8 mouse cellular contexts compared by ENCODE assay signal in the genomic region with DNA sequence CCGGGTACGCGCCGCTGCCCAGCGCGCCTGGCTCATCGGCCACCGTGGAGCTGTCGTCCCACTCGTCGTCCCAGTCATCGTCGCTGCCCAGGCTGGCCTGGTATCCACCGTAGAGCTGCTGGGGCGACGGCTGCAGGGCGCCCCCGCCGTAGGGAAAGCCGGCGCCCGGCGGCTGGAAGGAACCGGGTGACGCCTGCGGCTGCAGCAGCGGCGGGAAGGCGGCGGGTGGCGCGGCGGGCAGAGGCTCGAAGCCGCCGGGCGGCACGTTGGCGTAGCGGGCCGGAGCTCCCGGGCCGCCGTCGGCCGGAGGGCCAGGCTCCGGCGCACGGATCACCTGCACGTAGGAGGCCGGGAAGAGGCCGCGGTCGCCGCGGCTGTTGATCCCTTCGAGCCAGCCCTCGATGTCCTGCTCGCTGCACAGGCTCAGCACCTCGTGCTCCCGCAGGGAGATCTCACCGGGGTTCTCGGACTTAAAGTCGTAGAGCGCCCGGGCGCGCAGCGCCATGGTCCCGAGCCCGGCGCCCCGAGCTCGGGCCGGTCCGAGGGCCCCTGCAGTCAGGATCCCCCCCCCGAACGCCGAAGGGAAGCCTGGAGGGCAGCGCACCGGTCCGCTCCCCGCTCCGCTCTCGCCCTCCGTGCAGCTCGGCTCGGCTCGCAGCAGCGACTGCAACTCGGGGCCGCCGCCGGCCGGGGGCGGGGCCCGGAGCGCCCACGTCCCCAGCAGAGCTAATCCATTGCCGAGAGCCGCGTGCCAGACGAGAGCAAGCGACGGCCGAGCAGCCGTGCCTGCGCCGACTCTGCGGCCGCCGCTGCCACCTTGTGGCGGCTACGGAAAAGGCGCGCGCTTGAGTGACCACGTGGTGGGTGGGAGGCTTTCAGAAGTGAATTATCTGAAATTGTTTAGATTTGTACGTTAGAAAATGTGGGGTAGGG. TPM values are rescaled to one million over a fixed set of nuclear protein-coding genes. Genes with fewer than 3 reads are reported as not detected.
DNase-seq lines count a peak whose midpoint lies in the region; ATAC-seq and TF ChIP-seq lines count a peak whose summit lies in the region.

Snx18 (minus strand) TSS at position 674 of the 933 bp plus-strand sequence.

- peaks cover 48% of the 10 kb centered on the region for H3K79me3 ChIP-seq in C2C12 (ENCODE audit: low read depth)

- peaks cover 52% of the 10 kb centered on the region for H3K79me2 ChIP-seq in C2C12 (ENCODE audit: control insufficient read depth, insufficient read depth)

- peak; percentile 79 for ATAC-seq in erythroblast, adult 5-6 weeks (replicated peaks; ENCODE audit: low FRiP score, poor library complexity, severe bottlenecking)
- ATAC-seq in kidney, embryonic 15.5 days (replicated peaks; ENCODE audit: low FRiP score), result peak; percentile 90
- peak; percentile 83 for ATAC-seq in limb, embryonic 15.5 days (ENCODE audit: insufficient number of reproducible peaks, low FRiP score, low TSS enrichment, low read depth)
- ATAC-seq in midbrain, postnatal 0 days (ENCODE audit: low FRiP score), result peak; percentile 94

- peak within 1 kb of the TSS; percentile 97 for H3K27ac ChIP-seq in heart, embryonic 10.5 days
- H3K27ac ChIP-seq in kidney, embryonic 15.5 days, result peak within 1 kb of the TSS; percentile 93
- peak within 1 kb of the TSS; percentile 95 for H3K27ac ChIP-seq in limb, embryonic 15.5 days
- H3K27ac ChIP-seq in midbrain, postnatal 0 days (ENCODE audit: low read depth, low read length), result peak within 1 kb of the TSS; percentile 87

- WGBS in heart, embryonic 10.5 days, result under 1% methylated on average over 116 of the region's 119 CpGs
- WGBS in kidney, embryonic 15.5 days, result under 1% methylated on average over 107 of the region's 119 CpGs
- WGBS in limb, embryonic 15.5 days, result under 1% methylated on average over 117 of the region's 119 CpGs
- WGBS in midbrain, postnatal 0 days, result under 1% methylated on average over 98 of the region's 119 CpGs

- H3K27me3 ChIP-seq in C2C12 (ENCODE audit: control insufficient read depth, insufficient read depth, insufficient read length), result no peaks in the 10 kb centered on the region
- H3K27me3 ChIP-seq in heart, embryonic 10.5 days (ENCODE audit: insufficient read depth, poor library complexity, severe bottlenecking), result no peaks in the 10 kb centered on the region
- no peaks in the 10 kb centered on the region for H3K27me3 ChIP-seq in kidney, embryonic 15.5 days
- H3K27me3 ChIP-seq in limb, embryonic 15.5 days, result no peaks in the 10 kb centered on the region
- no peaks in the 10 kb centered on the region for H3K27me3 ChIP-seq in midbrain, postnatal 0 days (ENCODE audit: insufficient read depth, low read length)

- peaks cover under 1% of the 10 kb centered on the region for H3K36me3 ChIP-seq in C2C12 (ENCODE audit: control insufficient read depth, insufficient read depth)
- H3K36me3 ChIP-seq in heart, embryonic 10.5 days, result peaks cover 6% of the 10 kb centered on the region; the same call in 1 of the 2 replicates
- H3K36me3 ChIP-seq in kidney, embryonic 15.5 days, result no peaks in the 10 kb centered on the region
- no peaks in the 10 kb centered on the region for H3K36me3 ChIP-seq in limb, embryonic 15.5 days
- no peaks in the 10 kb centered on the region for H3K36me3 ChIP-seq in midbrain, postnatal 0 days (ENCODE audit: insufficient read depth, low read length)

- peak within 1 kb of the TSS; percentile 85 for H3K9ac ChIP-seq in kidney, embryonic 15.5 days
- peak within 1 kb of the TSS; percentile 97 for H3K9ac ChIP-seq in limb, embryonic 15.5 days
- peak within 1 kb of the TSS; percentile 85 for H3K9ac ChIP-seq in midbrain, postnatal 0 days (replicated peaks; ENCODE audit: low read length, poor library complexity, severe bottlenecking)

- peak within 1 kb of the TSS; percentile 80 for H3ac ChIP-seq in C2C12 (ENCODE audit: control insufficient read depth, insufficient read length, low read depth)

- TF ChIP-seq POLR2A in brain, embryonic 14.5 days (IDR thresholded peaks at IDR 0.05; ENCODE audit: borderline replicate concordance, extremely low read depth, insufficient read depth, insufficient read length, poor library complexity, severe bottlenecking), result peak; percentile 94

- peaks cover 57% of the 10 kb centered on the region for H3K4me1 ChIP-seq in heart, embryonic 10.5 days
- H3K4me1 ChIP-seq in kidney, embryonic 15.5 days, result peaks cover 53% of the 10 kb centered on the region
- peaks cover 39% of the 10 kb centered on the region for H3K4me1 ChIP-seq in limb, embryonic 15.5 days
- peaks cover 22% of the 10 kb centered on the region for H3K4me1 ChIP-seq in midbrain, postnatal 0 days (ENCODE audit: insufficient read depth, low read length)

- peak within 1 kb of the TSS; percentile 88 for H3K4me2 ChIP-seq in kidney, embryonic 15.5 days
- peak within 1 kb of the TSS; percentile 84 for H3K4me2 ChIP-seq in limb, embryonic 15.5 days
- peak within 1 kb of the TSS; percentile 61 for H3K4me2 ChIP-seq in midbrain, postnatal 0 days (ENCODE audit: low read depth, low read length, poor library complexity, severe bottlenecking)

- DNase-seq in brain, embryonic 14.5 days (ENCODE audit: low read depth), result peak; percentile 98
- DNase-seq in heart, embryonic 10.5 days (ENCODE audit: low spot score), result peak; percentile 94
- peak; percentile 96 for DNase-seq in midbrain, postnatal 0 days (ENCODE audit: low spot score)
- DNase-seq in spleen, postnatal 10 days (ENCODE audit: low spot score in 2 of 2), result peak; percentile 71 to 89

- no peaks in the 10 kb centered on the region for H3K9me3 ChIP-seq in heart, embryonic 10.5 days
- no peaks in the 10 kb centered on the region for H3K9me3 ChIP-seq in kidney, embryonic 15.5 days (replicated peaks)
- no peaks in the 10 kb centered on the region for H3K9me3 ChIP-seq in limb, embryonic 15.5 days
- H3K9me3 ChIP-seq in midbrain, postnatal 0 days (ENCODE audit: low read length), result no peaks in the 10 kb centered on the region

- peak; percentile 98 for TF ChIP-seq CTCF in C2C12 (IDR thresholded peaks at IDR 0.05; ENCODE audit: control insufficient read depth, insufficient read depth, insufficient read length)
- peak; percentile 96 for TF ChIP-seq CTCF in brain, embryonic 14.5 days (IDR thresholded peaks at IDR 0.05; ENCODE audit: borderline replicate concordance, extremely low read depth, insufficient read depth, insufficient read length)
- peak; percentile 97 for TF ChIP-seq CTCF in midbrain, postnatal 0 days (IDR thresholded peaks at IDR 0.05)

- peak within 1 kb of the TSS; percentile 71 for H3K4me3 ChIP-seq in C2C12 (ENCODE audit: insufficient read depth, poor library complexity, severe bottlenecking)
- peak within 1 kb of the TSS; percentile 84 for H3K4me3 ChIP-seq in heart, embryonic 10.5 days
- H3K4me3 ChIP-seq in kidney, embryonic 15.5 days (replicated peaks), result peak within 1 kb of the TSS; percentile 71
- peak within 1 kb of the TSS; percentile 84 for H3K4me3 ChIP-seq in limb, embryonic 15.5 days
- H3K4me3 ChIP-seq in midbrain, postnatal 0 days (ENCODE audit: low read depth, low read length), result peak within 1 kb of the TSS; percentile 70

TF ChIP-seq in C2C12, 6 proteins besides CTCF, POLR2A, EP300 and RAD21:
- TF ChIP-seq USF1 (IDR thresholded peaks at IDR 0.05; ENCODE audit: low read depth), result peak; percentile 88
- no peak for TF ChIP-seq CEBPB (IDR thresholded peaks at IDR 0.05; ENCODE audit: low read depth)
- no peak for TF ChIP-seq MYOG (IDR thresholded peaks at IDR 0.05; ENCODE audit: control insufficient read depth, extremely low read depth, insufficient read length)
- TF ChIP-seq MYOD1 (IDR thresholded peaks at IDR 0.05; ENCODE audit: control insufficient read depth, insufficient read length, low read depth), result no peak
- no peak for TF ChIP-seq FOSL1 (IDR thresholded peaks at IDR 0.05; ENCODE audit: insufficient read depth, low read length, poor library complexity, severe bottlenecking)
- TF ChIP-seq MAX (IDR thresholded peaks at IDR 0.05), result peak; percentile 95

RNA-seq across cellular contexts. Expression of gene Snx18, which starts in this region (rescaled TPM):
- 28.6 TPM for polyA plus RNA-seq in C2C12 (2012; fragmentation: generic; extraction: Trizol)
- polyA plus RNA-seq in brain, embryonic 14.5 days (2012; rRNA removed), result 9.5 and 14.2 TPM in 2 replicates
- total RNA-seq in erythroblast, adult 5-6 weeks (2015; ENCODE audit: low replicate concordance), result 13.8 and 16.3 TPM in 2 replicates
- total RNA-seq in erythroblast, adult 5-6 weeks (2017; ENCODE audit: low replicate concordance), result 8.9 and 15.3 TPM in 2 replicates
- polyA plus RNA-seq in heart, embryonic 10.5 days (2016; fragmentation: Nextera tagmentation; extraction: Ambion mirVana), result 18.0 and 22.4 TPM in 2 replicates
- polyA plus RNA-seq in kidney, embryonic 15.5 days (2015; fragmentation: Nextera tagmentation; extraction: Ambion mirVana), result 31.3 and 32.0 TPM in 2 replicates
- 21.1 and 25.2 TPM in 2 replicates for polyA plus RNA-seq in limb, embryonic 15.5 days (2015; fragmentation: Nextera tagmentation; extraction: Ambion mirVana)
- 34.7 and 35.8 TPM in 2 replicates for total RNA-seq in midbrain, postnatal 0 days (2014; rRNA removed)
- polyA plus RNA-seq in midbrain, postnatal 0 days (2015; fragmentation: Nextera tagmentation; extraction: Ambion mirVana), result 8.4 and 9.5 TPM in 2 replicates

Comparison
In these comparisons a context has a peak if more than half of its experiments do, and no peak if none do; other contexts are left out.
1. Peak in every context shown above with its lines: DNase-seq, ATAC-seq, H3K4me3 ChIP-seq and H3K27ac ChIP-seq.